Mouse (Mus musculus): ENCODE results near the gene Rpsa. TPM values are rescaled to one million over a fixed set of nuclear protein-coding genes. Genes with fewer than 3 reads are reported as not detected.

Gene Rpsa
- total RNA-seq, 2 experiments from 2014 or later, result 545 TPM

GRCm38 (mm10) chr9:120151152-120151551 is 23.7 kb downstream of the Rpsa start:
- no peak for DNase-seq (ENCODE audit: low spot score)
- intact Hi-C loops (cut with DNase I), result no loop called here

GRCm38 (mm10) chr9:120151906-120152399 is 24.5 kb downstream of the Rpsa start:
- intact Hi-C loops (cut with DNase I), result no loop called here
- no peak for DNase-seq (ENCODE audit: low spot score)

- intact Hi-C loops (cut with DNase I), result no loop called here
- no peak for DNase-seq (ENCODE audit: low spot score)
Measured at GRCm38 (mm10) chr9:120158047-120158446, 30.6 kb downstream of the Rpsa start.

GRCm38 (mm10) chr9:120163862-120164261 is 36.4 kb downstream of the Rpsa start:
- intact Hi-C loops (cut with DNase I), result no loop called here
- DNase-seq (ENCODE audit: low spot score), result no peak

GRCm38 (mm10) chr9:120167826-120168225 is 40.3 kb downstream of the Rpsa start:
- intact Hi-C loops (cut with DNase I), result no loop called here
- no peak for DNase-seq (ENCODE audit: low spot score)

GRCm38 (mm10) chr9:120171295-120171694 is 43.8 kb downstream of the Rpsa start:
- intact Hi-C loops (cut with DNase I), result loop anchor here (2.0 kb wide), 1 partner anchor 30 kb away; no protein-coding TSS in a partner anchor
- DNase-seq (ENCODE audit: low spot score), result no peak

GRCm38 (mm10) chr9:120174436-120175137 is 47.1 kb downstream of the Rpsa start:
- intact Hi-C loops (cut with DNase I), result no loop called here
- DNase-seq (ENCODE audit: low spot score), result no peak

- intact Hi-C loops (cut with DNase I), result no loop called here
Measured at GRCm38 (mm10) chr9:120178813-120179212, 51.3 kb downstream of the Rpsa start.

More at GRCm38 (mm10) chr9:120178813-120179212, 51.3 kb downstream of the Rpsa start:
- DNase-seq (ENCODE audit: low spot score), result no peak

Other genes with a start within 250 kb of the Rpsa start
- 10 to 100 TPM; 26.2 to 30.4 TPM for gene Wdr48, start 232.8 kb upstream of the Rpsa start, total RNA-seq (2021)
- gene Gorasp1, start 190.1 kb upstream of the Rpsa start, total RNA-seq (2021), result 10 to 100 TPM; 28.1 to 31.5 TPM
- not detected for gene Ttc21a, start 190.1 kb upstream of the Rpsa start, total RNA-seq (2021)
- gene Csrnp1, start 143.0 kb upstream of the Rpsa start, total RNA-seq (2021), result 10 to 100 TPM in 1 of 2 experiments, 1 to 10 TPM in 1; 10.0 to 13.3 TPM
- 100 to 1,000 TPM; 125 to 136 TPM for gene Xirp1, start 104.1 kb upstream of the Rpsa start, total RNA-seq (2021)
- gene Cx3cr1, start 57.8 kb upstream of the Rpsa start, total RNA-seq (2021), result 1 to 10 TPM; 3.0 to 5.1 TPM
- not detected for gene Ccr8, start 35.6 kb upstream of the Rpsa start, total RNA-seq (2021)
- gene Slc25a38, start 17.3 kb upstream of the Rpsa start, total RNA-seq (2021), result 10 to 100 TPM; 16.7 to 18.4 TPM
- gene Mobp, start 22.0 kb downstream of the Rpsa start, total RNA-seq (2021), result under 1 TPM; 0.08 to 0.49 TPM
- 1 to 10 TPM; 4.5 to 4.8 TPM for gene Myrip, start 173.8 kb downstream of the Rpsa start, total RNA-seq (2021)

Data from heart, postnatal 25 days (tissue).